Mouse (Mus musculus) stomach, postnatal 0 days (tissue): Measurements from ENCODE around the gene Shmt1.

Source experiments
- CTCF ChIP-seq: IDR thresholded peaks from 2 replicates; pipeline ENCODE4 v1.5.1; 2016; ENCODE audit warnings: antibody characterized with exemption, low read depth, mild to moderate bottlenecking, moderate library complexity
- EP300 ChIP-seq: optimal IDR thresholded peaks from 2 replicates; pipeline ENCODE3; 2016; ENCODE audit warnings: antibody characterized with exemption

- TF ChIP-seq EP300 = no peak
- no peak for TF ChIP-seq CTCF
Measured at GRCm38 (mm10) chr11:60841467-60842200, 30.1 kb upstream of the Shmt1 start.
